Mouse (Mus musculus): ENCODE measurements at regions not wholly inside any gene's neighbourhood (a gene's known extent, or its start where the extent isn't known, plus 50 kb on each side); places are given as distances from the start of the nearest gene placed in this dataset.

DNA sequence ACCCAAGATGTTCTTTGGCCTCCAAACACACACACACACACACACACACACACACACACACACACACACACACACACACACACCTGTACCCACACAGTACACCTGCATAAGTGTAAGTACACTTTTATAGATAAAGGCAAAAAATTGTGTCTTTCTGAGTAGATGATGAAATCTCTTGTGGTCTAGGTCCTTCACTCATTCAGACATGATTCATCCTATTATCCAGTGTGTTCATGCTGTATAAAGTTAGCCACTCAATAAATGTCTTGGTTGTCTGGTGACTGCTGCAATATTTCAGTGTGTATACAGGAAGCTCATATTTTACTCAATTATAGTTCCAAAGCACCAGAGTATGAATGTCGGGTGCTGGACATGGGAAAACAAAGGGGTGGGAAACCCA is 131.5 kb upstream of the Gm21897 start:
- TF ChIP-seq POLR2A (IDR thresholded peaks at IDR 0.05; ENCODE audit: insufficient read depth, low read length) (no peak), CTCF (IDR thresholded peaks at IDR 0.05; ENCODE audit: low read depth, low read length) (no peak), EP300 (IDR thresholded peaks at IDR 0.05; ENCODE audit: insufficient read depth, low read depth, low read length) (no peak)

All from ES-Bruce4 (cell line).